Mouse (Mus musculus): ENCODE measurements around the gene Ntsr2.
A peak's percentile ranks its signal among the peaks of the same experiment; 100 is the strongest.
"Not testable (repeated sequence)": the region's sequence is repeated elsewhere in the genome, so short reads cannot be mapped to it uniquely, and the experiment has no call there.

The Ntsr2 gene

GRCm38 (mm10) chr12:16648273-16648672, 4.9 kb upstream of the Ntsr2 start:
- no peak for DNase-seq (ENCODE audit: low spot score)

- DNase-seq (ENCODE audit: low spot score): no peak
Observed at GRCm38 (mm10) chr12:16649819-16650218, 3.4 kb upstream of the Ntsr2 start.

- no peak for DNase-seq (ENCODE audit: low spot score)
Observed at GRCm38 (mm10) chr12:16655604-16656003, 2.4 kb downstream of the Ntsr2 start.

- DNase-seq (ENCODE audit: low spot score): peak; percentile 41
Observed at GRCm38 (mm10) chr12:16656906-16657875, 4.0 kb downstream of the Ntsr2 start.

GRCm38 (mm10) chr12:16661459-16661858, 8.3 kb downstream of the Ntsr2 start:
- DNase-seq (ENCODE audit: low spot score): no peak

- DNase-seq (ENCODE audit: low spot score): no peak
Observed at GRCm38 (mm10) chr12:16661936-16662335, 8.8 kb downstream of the Ntsr2 start.

- peak; percentile 45 for DNase-seq (ENCODE audit: low spot score)
Observed at GRCm38 (mm10) chr12:16662955-16663585, 9.9 kb downstream of the Ntsr2 start.

GRCm38 (mm10) chr12:16665022-16665421, 11.8 kb downstream of the Ntsr2 start:
- no peak for DNase-seq (ENCODE audit: low spot score)

GRCm38 (mm10) chr12:16669176-16669575, 16.0 kb downstream of the Ntsr2 start:
- DNase-seq (ENCODE audit: low spot score): no peak

GRCm38 (mm10) chr12:16672246-16672645, 19.1 kb downstream of the Ntsr2 start:
- no peak for DNase-seq (ENCODE audit: low spot score)

GRCm38 (mm10) chr12:16690631-16691030, 37.4 kb downstream of the Ntsr2 start:
- no peak for DNase-seq (ENCODE audit: low spot score)

GRCm38 (mm10) chr12:16694783-16695182, 41.6 kb downstream of the Ntsr2 start:
- no peak for DNase-seq (ENCODE audit: low spot score)

GRCm38 (mm10) chr12:16695252-16695651, 42.1 kb downstream of the Ntsr2 start:
- DNase-seq (ENCODE audit: low spot score): not testable (repeated sequence)

GRCm38 (mm10) chr12:16696146-16696545, 43.0 kb downstream of the Ntsr2 start:
- DNase-seq (ENCODE audit: low spot score): no peak

- DNase-seq (ENCODE audit: low spot score): no peak
Observed at GRCm38 (mm10) chr12:16698691-16699090, 45.5 kb downstream of the Ntsr2 start.

Data from layer of hippocampus, adult 11-12 months (tissue).